Mouse (Mus musculus) cortical plate, adult 2 months (tissue): ENCODE results near the gene Ikbkg.
A peak's percentile ranks its signal among the peaks of the same experiment; 100 is the strongest.

Source experiments
- CTCF ChIP-seq: fragments of 200-500 bp; IDR thresholded peaks from 2 replicates; pipeline ENCODE4 v1.5.1; 2011; ENCODE audit warnings: mild to moderate bottlenecking, control low read depth, low read length; ENCODE audit not compliant: insufficient read depth; ENCODE audit errors: extremely low read depth
- POLR2A ChIP-seq: fragments of 200-500 bp; IDR thresholded peaks from 2 replicates; pipeline ENCODE4 v1.6.1; 2011; ENCODE audit warnings: mild to moderate bottlenecking, low read length, control low read depth; ENCODE audit not compliant: insufficient read depth; ENCODE audit errors: extremely low read depth

- no peak for TF ChIP-seq POLR2A
- TF ChIP-seq CTCF, result peak; percentile 94
These were observed 20.3 kb downstream of the Ikbkg start for GRCm38 (mm10) chrX:74413377-74413776.
